Mouse (Mus musculus): ENCODE measurements around the gene Masp2.

- TF ChIP-seq POLR2A (IDR thresholded peaks at IDR 0.05; ENCODE audit: low read depth, low read length) (no peak), MAX (IDR thresholded peaks at IDR 0.05; ENCODE audit: low read length) (no peak), NRF1 (IDR thresholded peaks at IDR 0.05; ENCODE audit: low read depth, low read length) (no peak), USF1 (IDR thresholded peaks at IDR 0.05; ENCODE audit: low read depth, low read length) (no peak), ZC3H11A (IDR thresholded peaks at IDR 0.05; ENCODE audit: low read depth, low read length) (no peak), EP300 (IDR thresholded peaks at IDR 0.05; ENCODE audit: low read length) (no peak)
Measured at GRCm38 (mm10) chr4:148623609-148624008, 21.3 kb downstream of the Masp2 start.
